Mouse (Mus musculus) kidney, postnatal 36 days (tissue): ENCODE measurements around the gene Kif5a.
"Not testable (repeated sequence)": the region's sequence is repeated elsewhere in the genome, so short reads cannot be mapped to it uniquely, and the experiment has no call there.

Experiments used
- DNase-seq, 2 experiments: peaks; one replicate each; pipeline ENCODE4 v3.0.0; 2021 to 2022; ENCODE audit warnings: mixed read lengths in 2 of 2

Gene Kif5a

GRCm38 (mm10) chr10:127262548-127263398 is at the start of gene Kif5a:
TSS of gene Kif5a (minus strand) at chr10:127263348.
- peak; percentile 24 to 69 for DNase-seq

- DNase-seq = no peak
These were observed 49.7 kb upstream of the Kif5a start for GRCm38 (mm10) chr10:127312858-127313257.

GRCm38 (mm10) chr10:127312356-127312676 is 49.2 kb upstream of the Kif5a start:
- peak; percentile 84 to 87 for DNase-seq

GRCm38 (mm10) chr10:127311476-127312355 is 48.6 kb upstream of the Kif5a start, which contains the start of gene Mars:
TSS of gene Mars (minus strand) at chr10:127311786.
- DNase-seq = peak; percentile 95 to 98

- DNase-seq = no peak
These were observed 47.7 kb upstream of the Kif5a start for GRCm38 (mm10) chr10:127310523-127311475.

- DNase-seq = not testable (repeated sequence)
These were observed 46.0 kb upstream of the Kif5a start for GRCm38 (mm10) chr10:127309167-127309566.

GRCm38 (mm10) chr10:127303136-127303535 is 40.0 kb upstream of the Kif5a start:
- DNase-seq = no peak

- DNase-seq = no peak
These were observed 37.2 kb upstream of the Kif5a start for GRCm38 (mm10) chr10:127300361-127300760.

- no peak for DNase-seq
These were observed 34.1 kb upstream of the Kif5a start for GRCm38 (mm10) chr10:127297015-127297871.

- no peak for DNase-seq
These were observed 33.0 kb upstream of the Kif5a start for GRCm38 (mm10) chr10:127295986-127296794.

- DNase-seq = peak in 1 of 2 experiments; percentile 24
These were observed 31.9 kb upstream of the Kif5a start for GRCm38 (mm10) chr10:127294895-127295510.

- DNase-seq = no peak
These were observed 30.5 kb upstream of the Kif5a start for GRCm38 (mm10) chr10:127293590-127294113.

GRCm38 (mm10) chr10:127292987-127293538 is 29.9 kb upstream of the Kif5a start:
- DNase-seq = peak; percentile 43 to 53

GRCm38 (mm10) chr10:127291881-127292638 is 28.9 kb upstream of the Kif5a start:
- DNase-seq = no peak

GRCm38 (mm10) chr10:127290930-127291880 is 28.1 kb upstream of the Kif5a start:
- DNase-seq = peak; percentile 60 to 76

- peak; percentile 100 for DNase-seq
These were observed 27.3 kb upstream of the Kif5a start for GRCm38 (mm10) chr10:127290307-127290929.
